In the genomic region with DNA sequence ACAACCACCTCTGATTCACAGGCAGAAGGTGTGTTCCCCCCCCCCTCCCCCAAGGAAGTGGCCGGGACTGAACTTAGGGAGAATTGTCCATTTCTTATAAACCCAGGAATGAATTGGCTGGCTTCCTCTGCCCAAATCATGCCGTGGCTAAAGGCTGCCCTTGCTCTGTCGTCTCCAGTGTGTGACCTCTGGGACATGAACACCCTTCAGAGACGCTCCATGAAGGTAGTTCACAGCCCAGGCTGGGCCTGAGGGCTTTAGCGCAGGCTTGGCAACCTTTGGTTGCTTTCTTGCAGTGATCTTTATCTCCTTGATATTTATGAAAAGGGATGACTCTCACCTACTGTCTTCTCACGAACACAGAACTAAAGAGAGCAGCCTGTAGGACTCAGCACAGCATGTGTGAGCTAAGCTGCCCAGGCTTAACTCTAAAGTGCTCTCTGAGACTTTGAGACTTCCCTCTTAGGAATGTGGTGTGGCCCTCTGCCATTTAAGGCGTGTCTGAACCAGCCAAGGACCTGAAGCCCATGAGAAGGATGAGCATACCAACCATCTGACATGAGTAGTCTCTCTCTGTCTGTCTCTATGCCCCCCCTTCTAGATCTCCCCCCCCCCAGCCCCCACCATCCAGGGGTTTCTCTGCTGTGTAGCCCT, we compare ENCODE assay signal across 9 mouse cellular contexts. TPM values are rescaled to one million over a fixed set of nuclear protein-coding genes. Genes with fewer than 3 reads are reported as not detected.
DNase-seq lines count a peak whose midpoint lies in the region; ATAC-seq lines count a peak whose summit lies in the region.
"Had no signal": no experiment of that assay in that cellular context is flagged by ENCODE, and none has a peak within 500 bp of the region (broad histone marks: within the 10 kb centered on the region; RNA-seq: fewer than 3 reads in every experiment).

No protein-coding gene starts in this region.

- no peak overlapping the region for H3K9ac ChIP-seq in intestine, embryonic 14.5 days (ENCODE audit: low read length)
- no peak overlapping the region for H3K9ac ChIP-seq in liver, embryonic 15.5 days
- H3K9ac ChIP-seq in midbrain, embryonic 16.5 days (ENCODE audit: low read depth, low read length): no peak overlapping the region

- ATAC-seq in intestine, embryonic 14.5 days (replicated peaks; ENCODE audit: low FRiP score, low TSS enrichment, low read depth): 0 out of 2 replicates have a peak, but pooled peaks have one; percentile 43
- no peak; the same call in 1 of the 2 replicates for ATAC-seq in liver, embryonic 15.5 days (ENCODE audit: insufficient read depth)
- no peak for ATAC-seq in activated CD4-positive, CD25-positive, alpha-beta regulatory T cell, adult 4 months
- ATAC-seq in midbrain, embryonic 16.5 days: no peak
- ATAC-seq: forebrain, embryonic 16.5 days had no signal

- WGBS in intestine, embryonic 14.5 days: 45% methylated on average over 7 of the region's 7 CpGs
- WGBS in liver, embryonic 15.5 days (ENCODE audit: insufficient replicate concordance): 39% methylated on average over 7 of the region's 7 CpGs
- WGBS in midbrain, embryonic 16.5 days: 69% methylated on average over 7 of the region's 7 CpGs

- H3K27me3 ChIP-seq in intestine, embryonic 14.5 days (replicated peaks; ENCODE audit: control insufficient read depth, insufficient read depth, low read length): no peaks in the 10 kb centered on the region
- H3K27me3 ChIP-seq in liver, embryonic 15.5 days: no peaks in the 10 kb centered on the region
- no peaks in the 10 kb centered on the region for H3K27me3 ChIP-seq in midbrain, embryonic 16.5 days (ENCODE audit: control insufficient read depth, insufficient read depth, low read depth, low read length)

- H3K4me3 ChIP-seq in intestine, embryonic 14.5 days (ENCODE audit: low read depth, low read length): no peak overlapping the region
- no peak overlapping the region for H3K4me3 ChIP-seq in liver, embryonic 15.5 days (replicated peaks)
- no peak overlapping the region for H3K4me3 ChIP-seq in midbrain, embryonic 16.5 days (ENCODE audit: low read depth, low read length)

- no peak overlapping the region for H3K27ac ChIP-seq in intestine, embryonic 14.5 days (ENCODE audit: low read depth)
- H3K27ac ChIP-seq in liver, embryonic 15.5 days (replicated peaks): no peak overlapping the region
- H3K27ac ChIP-seq in midbrain, embryonic 16.5 days (ENCODE audit: low read length): no peak overlapping the region

- peak; percentile 18 for DNase-seq in urinary bladder, postnatal 14 days (ENCODE audit: low spot score)
- no peak for DNase-seq in urinary bladder, adult 2 months (ENCODE audit: low spot score)
- no peak for DNase-seq in intestine, embryonic 14.5 days (ENCODE audit: low spot score)
- DNase-seq in frontal cortex, postnatal 25 days (ENCODE audit: low spot score in 2 of 2): no peak

- H3K4me1 ChIP-seq in intestine, embryonic 14.5 days (replicated peaks; ENCODE audit: control insufficient read depth, insufficient read depth, low read length): peaks cover 13% of the 10 kb centered on the region; the same call in 1 of the 2 replicates
- H3K4me1 ChIP-seq in liver, embryonic 15.5 days (replicated peaks): peaks cover 6% of the 10 kb centered on the region; the same call in 1 of the 2 replicates
- H3K4me1 ChIP-seq in midbrain, embryonic 16.5 days (ENCODE audit: control insufficient read depth, insufficient read depth, low read length): no peaks in the 10 kb centered on the region

- peak overlapping the region; percentile 37; the same call in 1 of the 2 replicates for H3K4me2 ChIP-seq in intestine, embryonic 14.5 days (ENCODE audit: low read length)
- peak overlapping the region; percentile 35; the same call in 1 of the 2 replicates for H3K4me2 ChIP-seq in liver, embryonic 15.5 days
- no peak overlapping the region for H3K4me2 ChIP-seq in midbrain, embryonic 16.5 days (ENCODE audit: low read length)

- H3K9me3 ChIP-seq in intestine, embryonic 14.5 days (ENCODE audit: control insufficient read depth, low read length): no peaks in the 10 kb centered on the region
- H3K9me3 ChIP-seq in liver, embryonic 15.5 days (replicated peaks): no peaks in the 10 kb centered on the region
- H3K9me3 ChIP-seq in midbrain, embryonic 16.5 days (replicated peaks; ENCODE audit: control insufficient read depth, low read length, poor library complexity, severe bottlenecking): no peaks in the 10 kb centered on the region; the same call in 1 of the 2 replicates

- no peaks in the 10 kb centered on the region for H3K36me3 ChIP-seq in intestine, embryonic 14.5 days (ENCODE audit: control insufficient read depth, insufficient read depth, low read length)
- H3K36me3 ChIP-seq in liver, embryonic 15.5 days (replicated peaks): no peaks in the 10 kb centered on the region
- H3K36me3 ChIP-seq in midbrain, embryonic 16.5 days (ENCODE audit: control insufficient read depth, insufficient read depth, low read length): no peaks in the 10 kb centered on the region

RNA-seq across cellular contexts. Expression of gene Pdzk1, which starts 15.4 kb away (rescaled TPM):
- 0.04 TPM in 1 of 2 replicates, not detected in the other for polyA plus RNA-seq in urinary bladder, adult 2 months (2012; rRNA removed)
- 1.1 and 1.3 TPM in 2 replicates for polyA plus RNA-seq in intestine, embryonic 14.5 days (2014; fragmentation: Nextera tagmentation; extraction: Ambion mirVana)
- polyA plus RNA-seq in liver, embryonic 15.5 days (2015; fragmentation: Nextera tagmentation; extraction: Ambion mirVana): 21.6 and 27.2 TPM in 2 replicates
- polyA plus RNA-seq in activated CD4-positive, CD25-positive, alpha-beta regulatory T cell, adult 4 months (2017; shearing (Covaris generic)): under 1 TPM in 1 of 2 experiments, not detected in 1; 0.89 TPM
- 0.60 and 0.68 TPM in 2 replicates for polyA plus RNA-seq in midbrain, embryonic 16.5 days (2015; fragmentation: Nextera tagmentation; extraction: Ambion mirVana)

RNA-seq across cellular contexts. Expression of gene Cd160, which starts 15.4 kb away (rescaled TPM):
- polyA plus RNA-seq in urinary bladder, adult 2 months (2012; rRNA removed): 0.29 and 0.78 TPM in 2 replicates
- 0.77 and 0.79 TPM in 2 replicates for polyA plus RNA-seq in intestine, embryonic 14.5 days (2014; fragmentation: Nextera tagmentation; extraction: Ambion mirVana)
- polyA plus RNA-seq in liver, embryonic 15.5 days (2015; fragmentation: Nextera tagmentation; extraction: Ambion mirVana): 0.30 and 0.31 TPM in 2 replicates
- polyA plus RNA-seq in activated CD4-positive, CD25-positive, alpha-beta regulatory T cell, adult 4 months (2017; shearing (Covaris generic)): 10 to 100 TPM; 26.1 to 55.0 TPM
- 0.27 and 0.48 TPM in 2 replicates for polyA plus RNA-seq in midbrain, embryonic 16.5 days (2015; fragmentation: Nextera tagmentation; extraction: Ambion mirVana)
- polyA plus RNA-seq: brain, embryonic 14.5 days had no signal

Comparison
In these comparisons a context has a peak if more than half of its experiments do, and no peak if none do; other contexts are left out.
1. RNA of gene Cd160, which starts 15.4 kb away (polyA plus RNA-seq): 26.1 to 55.0 TPM in activated CD4-positive, CD25-positive, alpha-beta regulatory T cell, adult 4 months; 0.29 to 0.78 TPM in urinary bladder, adult 2 months, 0.77 to 0.79 TPM in intestine, embryonic 14.5 days, 0.27 to 0.48 TPM in midbrain, embryonic 16.5 days and 0.30 to 0.31 TPM in liver, embryonic 15.5 days; every median in the first group is over 10 times any median in the second.